Mouse (Mus musculus): ENCODE data around the gene Tnpo1.

- TF ChIP-seq CTCF (IDR thresholded peaks at IDR 0.05; ENCODE audit: borderline replicate concordance, extremely low read depth, insufficient read depth, insufficient read length) (no peak), POLR2A (IDR thresholded peaks at IDR 0.05; ENCODE audit: borderline replicate concordance, extremely low read depth, insufficient read depth, insufficient read length, poor library complexity, severe bottlenecking) (no peak)
These were observed 107.1 kb downstream of the Tnpo1 start for GRCm38 (mm10) chr13:98819094-98819493.
